Mouse (Mus musculus) spleen, adult 2 months (tissue): ENCODE data around the gene Kndc1.

Source experiments
- CTCF ChIP-seq: fragments of 200-500 bp; IDR thresholded peaks from 2 replicates; pipeline ENCODE4 v1.5.1; 2011; ENCODE audit warnings: mild to moderate bottlenecking, inconsistent platforms; ENCODE audit not compliant: insufficient read depth, insufficient read length, insufficient replicate concordance; ENCODE audit errors: extremely low read depth
- POLR2A ChIP-seq: fragments of 200-500 bp; IDR thresholded peaks from 2 replicates; pipeline ENCODE4 v1.6.1; 2011; ENCODE audit warnings: low read depth, low read length, inconsistent platforms

GRCm38 (mm10) chr7:139969348-139970130, 75.0 kb downstream of the Kndc1 start:
- TF ChIP-seq CTCF (peak; percentile 59; the same call in 1 of the 2 replicates), POLR2A (no peak)
